Mouse (Mus musculus): ENCODE data around the gene Cldn19. TPM values are rescaled to one million over a fixed set of nuclear protein-coding genes. Genes with fewer than 3 reads are reported as not detected.
"Not testable (repeated sequence)": the region's sequence is repeated elsewhere in the genome, so short reads cannot be mapped to it uniquely, and the experiment has no call there.

The Cldn19 gene
- total RNA-seq, 1 experiment from 2014 or later = not detected

GRCm38 (mm10) chr4:119248407-119248965 lies 6.7 kb upstream of the Cldn19 start:
- no peak for ATAC-seq (replicated peaks; ENCODE audit: low read depth, poor library complexity, severe bottlenecking)

- ATAC-seq (replicated peaks; ENCODE audit: low read depth, poor library complexity, severe bottlenecking) = no peak
Observed at GRCm38 (mm10) chr4:119252025-119252808, 3.0 kb upstream of the Cldn19 start.

- ATAC-seq (replicated peaks; ENCODE audit: low read depth, poor library complexity, severe bottlenecking) = no peak
Observed at GRCm38 (mm10) chr4:119254012-119254618, 1.1 kb upstream of the Cldn19 start.

- ATAC-seq (replicated peaks; ENCODE audit: low read depth, poor library complexity, severe bottlenecking) = no peak
Observed at GRCm38 (mm10) chr4:119257083-119257482, 1.9 kb downstream of the Cldn19 start.

DNA sequence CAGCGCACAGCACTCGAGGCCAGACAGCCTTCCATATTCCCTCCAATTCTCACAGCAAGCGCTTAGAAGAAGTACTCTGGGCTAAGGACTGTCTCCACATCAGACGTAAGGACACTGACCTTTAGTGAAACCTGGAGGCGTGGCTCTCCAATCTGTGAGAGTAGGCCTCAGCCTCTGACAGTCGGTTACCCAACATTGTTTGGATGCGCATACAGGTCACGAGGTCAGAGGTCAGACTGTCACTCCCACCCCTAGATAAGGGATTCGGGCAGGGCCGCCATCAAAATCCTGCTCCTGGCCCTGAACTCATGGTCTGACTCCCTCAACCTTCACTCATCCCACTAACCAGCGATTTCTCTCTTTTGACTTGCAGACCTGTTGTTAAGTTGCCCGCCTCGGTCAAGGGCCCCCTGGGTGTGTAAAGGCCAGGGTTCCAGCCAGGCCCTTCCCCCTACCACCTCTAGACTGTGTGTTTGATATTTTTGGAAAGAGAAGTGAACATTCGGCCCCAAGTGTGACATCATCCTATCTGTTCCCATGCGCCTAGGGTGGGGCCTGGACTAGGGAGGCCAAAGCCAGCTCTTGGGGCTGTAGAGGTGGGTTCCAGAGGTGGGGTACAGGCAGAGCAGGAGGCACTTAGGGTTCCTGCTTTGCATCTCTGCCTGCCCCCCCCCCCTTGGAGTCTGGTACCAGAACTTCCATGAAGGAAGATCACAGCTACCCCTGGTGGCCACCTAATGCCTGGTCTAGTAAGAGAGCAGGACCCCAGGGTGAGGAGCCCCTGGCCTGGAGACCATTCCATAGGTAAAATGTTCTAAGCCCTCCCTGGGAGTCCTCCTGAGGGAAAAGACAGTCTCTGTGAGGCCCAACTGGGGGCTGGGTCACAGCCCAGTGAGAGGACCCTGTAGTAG lies 4.4 kb downstream of the Cldn19 start:
- ATAC-seq (replicated peaks; ENCODE audit: low read depth, poor library complexity, severe bottlenecking) = no peak

DNA sequence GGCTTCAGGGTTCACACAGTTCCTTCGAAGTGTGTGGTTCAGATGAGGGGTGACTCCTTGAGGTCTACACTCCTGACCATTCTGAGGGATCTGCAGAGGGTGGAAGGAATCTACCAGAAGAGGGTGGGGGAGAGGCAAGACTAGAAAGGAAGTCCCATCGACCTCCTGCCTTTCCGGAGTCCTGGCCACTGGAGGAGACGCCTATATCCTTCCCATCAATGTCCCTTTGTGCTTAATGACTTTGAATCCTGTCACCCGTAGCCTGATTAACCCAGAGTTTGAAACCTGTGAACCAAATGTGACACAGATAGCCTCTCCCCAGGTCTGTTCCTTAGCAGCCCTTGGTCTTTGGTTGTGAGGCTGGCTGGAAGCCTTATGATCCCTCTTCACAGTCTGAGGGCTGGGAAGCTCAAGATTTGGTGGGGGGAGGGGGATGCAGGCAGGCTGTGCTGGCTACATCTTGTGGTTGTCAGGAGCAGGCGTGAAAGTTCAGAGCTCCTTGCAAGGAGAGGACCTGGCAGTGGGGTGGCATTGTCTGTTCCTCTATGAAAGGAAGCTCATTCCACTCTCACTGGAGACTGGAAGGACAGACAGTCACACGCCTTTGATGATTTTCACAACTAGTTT lies 6.0 kb downstream of the Cldn19 start:
- ATAC-seq (replicated peaks; ENCODE audit: low read depth, poor library complexity, severe bottlenecking) = no peak

- ATAC-seq (replicated peaks; ENCODE audit: low read depth, poor library complexity, severe bottlenecking) = no peak
Observed at GRCm38 (mm10) chr4:119262483-119262882, 7.3 kb downstream of the Cldn19 start.

DNA sequence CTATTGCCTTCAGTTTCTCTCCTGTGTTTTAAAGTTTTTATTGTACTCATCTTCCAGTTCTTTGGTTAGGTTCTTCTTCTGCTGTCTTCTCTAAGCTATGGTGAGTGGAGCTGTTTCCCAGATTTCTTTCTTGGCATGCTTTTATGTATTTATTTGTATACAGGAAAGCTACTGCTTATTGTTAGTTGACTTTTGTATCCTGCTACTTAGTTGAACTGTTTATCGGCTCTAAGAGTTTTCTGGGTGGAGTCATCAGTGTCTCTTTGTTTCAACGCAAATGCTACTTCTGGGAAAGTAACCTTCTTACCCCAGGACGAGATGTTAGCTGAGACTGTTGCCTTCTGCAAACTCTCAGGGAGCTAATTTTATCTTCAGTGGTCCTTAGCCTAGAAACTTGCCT lies 8.2 kb downstream of the Cldn19 start:
- ATAC-seq (replicated peaks; ENCODE audit: low read depth, poor library complexity, severe bottlenecking) = no peak

DNA sequence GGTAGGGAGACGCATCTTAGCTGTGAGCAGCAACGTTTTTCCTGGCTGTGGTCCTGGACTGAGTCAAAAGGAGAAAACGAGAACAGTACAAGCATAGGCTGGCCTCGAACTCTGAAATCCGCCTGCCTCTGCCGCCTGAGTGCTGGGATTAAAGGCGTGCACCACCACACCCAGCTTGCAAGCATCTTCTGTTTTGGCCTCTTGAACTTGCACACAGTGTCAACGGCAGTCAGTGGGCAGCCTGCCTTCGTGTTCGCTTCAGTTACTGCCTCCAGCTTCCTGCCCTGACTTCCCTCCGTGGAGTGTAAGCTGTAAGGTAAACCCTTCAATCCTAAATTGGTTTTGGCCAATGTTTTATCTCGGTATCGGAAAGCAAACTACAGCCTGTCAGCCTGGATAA lies 11.4 kb downstream of the Cldn19 start:
- ATAC-seq (replicated peaks; ENCODE audit: low read depth, poor library complexity, severe bottlenecking) = no peak

GRCm38 (mm10) chr4:119274627-119275026 lies 19.4 kb downstream of the Cldn19 start:
- no peak for ATAC-seq (replicated peaks; ENCODE audit: low read depth, poor library complexity, severe bottlenecking)

- peak; percentile 75 for ATAC-seq (replicated peaks; ENCODE audit: low read depth, poor library complexity, severe bottlenecking)
Observed at GRCm38 (mm10) chr4:119275226-119275625, 20.0 kb downstream of the Cldn19 start.

- ATAC-seq (replicated peaks; ENCODE audit: low read depth, poor library complexity, severe bottlenecking) = no peak
Observed at GRCm38 (mm10) chr4:119275726-119276125, 20.5 kb downstream of the Cldn19 start.

GRCm38 (mm10) chr4:119278784-119279183 lies 23.6 kb downstream of the Cldn19 start:
- not testable (repeated sequence) for ATAC-seq (replicated peaks; ENCODE audit: low read depth, poor library complexity, severe bottlenecking)

DNA sequence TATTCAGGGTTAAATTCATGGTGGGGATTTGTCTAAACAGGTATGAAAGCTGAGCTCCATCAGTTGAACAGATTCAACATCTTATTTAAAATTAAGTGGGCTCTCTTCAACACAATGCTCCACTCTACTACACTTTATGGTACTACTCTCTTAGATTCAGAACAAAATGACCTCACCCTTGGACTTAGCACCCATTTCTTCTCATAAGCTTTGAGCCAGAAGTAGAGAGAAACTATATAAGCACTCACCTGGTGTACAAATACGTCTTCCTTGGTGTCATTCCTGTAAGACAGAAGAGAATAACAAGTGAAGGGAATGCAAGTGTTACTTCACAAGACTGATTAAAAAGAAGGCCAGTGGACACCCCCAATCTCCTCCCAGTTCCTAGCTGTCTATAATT lies 29.6 kb downstream of the Cldn19 start:
- ATAC-seq (replicated peaks; ENCODE audit: low read depth, poor library complexity, severe bottlenecking) = no peak

DNA sequence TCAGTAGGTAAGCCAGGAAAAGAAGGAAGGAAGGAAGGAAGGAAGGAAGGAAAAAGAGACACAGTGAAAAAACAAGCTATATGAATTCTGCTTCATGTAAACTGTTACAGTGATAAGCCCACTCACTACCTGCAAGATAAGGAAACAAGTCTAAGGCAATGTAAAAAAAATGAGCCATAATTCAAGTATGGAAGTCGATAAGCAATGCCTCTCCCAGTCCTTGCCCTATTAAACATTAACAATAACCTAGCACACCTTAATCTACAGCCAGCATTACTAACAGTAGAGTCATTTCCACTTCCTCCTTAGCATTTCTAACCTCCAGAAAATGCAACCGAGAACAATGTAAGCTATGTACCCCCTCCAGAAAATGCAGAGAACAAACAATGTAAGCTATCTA lies 30.1 kb downstream of the Cldn19 start:
- ATAC-seq (replicated peaks; ENCODE audit: low read depth, poor library complexity, severe bottlenecking) = 0 out of 2 replicates have a peak, but pooled peaks have one; percentile 21

GRCm38 (mm10) chr4:119291921-119292320 lies 36.7 kb downstream of the Cldn19 start:
- ATAC-seq (replicated peaks; ENCODE audit: low read depth, poor library complexity, severe bottlenecking) = no peak

DNA sequence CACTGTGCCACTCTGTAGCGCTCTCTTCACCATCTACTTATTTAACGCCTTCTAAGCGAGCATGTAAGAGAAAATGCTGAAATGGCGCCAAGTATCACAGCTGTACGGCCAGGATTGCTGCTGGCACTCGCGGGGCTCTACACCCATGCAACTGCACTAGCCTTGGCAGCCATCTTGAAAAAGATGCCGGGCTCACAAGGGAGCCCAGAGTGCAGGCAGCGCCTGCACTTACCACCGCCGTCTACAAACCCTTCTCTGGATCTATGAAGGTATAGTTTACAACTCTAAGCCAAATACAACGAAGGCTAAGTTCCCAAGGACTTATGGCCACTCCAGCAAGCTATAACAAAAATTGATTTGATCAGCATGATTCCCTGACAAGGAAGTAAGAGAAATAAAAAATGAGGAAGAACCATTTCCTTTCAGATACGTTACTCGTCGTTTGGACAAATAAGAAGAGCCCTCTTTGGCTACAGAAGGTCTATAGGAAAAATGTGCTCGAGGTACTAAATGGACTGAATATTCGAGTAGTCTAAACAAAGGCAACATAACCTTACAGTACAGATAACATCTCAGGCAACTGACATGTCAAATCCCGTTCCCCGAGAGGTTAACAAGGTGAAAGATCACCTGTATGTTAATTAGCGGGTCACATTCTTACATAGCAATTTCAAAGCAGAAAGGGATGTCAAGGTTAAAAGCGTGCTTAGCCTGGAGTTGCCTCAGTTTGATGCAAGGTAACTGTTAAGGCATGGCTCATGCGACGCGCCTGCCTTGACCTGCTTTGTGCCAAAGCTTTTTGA lies 37.8 kb downstream of the Cldn19 start:
- ATAC-seq (replicated peaks; ENCODE audit: low read depth, poor library complexity, severe bottlenecking) = peak; percentile 34

DNA sequence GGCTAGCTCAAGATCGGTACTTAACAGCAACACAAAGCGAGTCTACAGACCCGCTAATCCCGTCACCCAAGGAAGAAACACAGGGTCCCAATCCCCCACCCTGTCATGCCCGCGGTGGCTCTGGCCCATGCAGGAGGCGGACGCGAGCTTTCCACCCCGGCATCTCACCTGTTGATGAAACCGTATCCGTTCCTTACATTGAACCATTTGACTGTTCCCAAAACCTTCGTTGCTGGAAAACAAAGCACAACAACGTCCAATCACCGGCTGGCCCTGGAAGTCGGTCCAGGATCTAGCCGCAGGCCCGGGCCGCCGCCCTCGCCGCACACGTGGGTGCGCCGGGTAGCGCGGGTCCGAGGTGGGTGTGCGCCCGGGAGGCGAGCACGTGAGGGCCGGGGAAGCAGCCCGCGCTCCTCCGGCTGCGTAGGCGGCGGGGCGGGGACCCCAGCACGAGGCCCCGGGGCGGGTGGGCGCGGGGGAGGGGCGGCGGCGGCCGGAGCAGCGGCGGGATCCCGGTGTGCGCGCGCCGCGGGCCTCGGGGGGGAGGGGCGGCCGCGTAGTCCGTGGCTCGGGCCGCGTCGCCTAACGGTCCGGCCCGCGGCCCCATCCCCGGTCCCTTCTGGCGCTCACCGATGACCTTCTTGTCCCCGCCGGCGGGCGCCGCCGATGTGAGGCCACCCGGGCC lies 38.5 kb downstream of the Cldn19 start:
- no peak for ATAC-seq (replicated peaks; ENCODE audit: low read depth, poor library complexity, severe bottlenecking)
